Mouse (Mus musculus): ENCODE measurements around the gene Tmem216. TPM values are rescaled to one million over a fixed set of nuclear protein-coding genes. Genes with fewer than 3 reads are reported as not detected.
A peak's percentile ranks its signal among the peaks of the same experiment; 100 is the strongest.

Tmem216 gene
- polyA plus RNA-seq (2015; fragmentation: Nextera tagmentation; extraction: Ambion mirVana): 14.8 and 19.8 TPM in 2 replicates

DNA sequence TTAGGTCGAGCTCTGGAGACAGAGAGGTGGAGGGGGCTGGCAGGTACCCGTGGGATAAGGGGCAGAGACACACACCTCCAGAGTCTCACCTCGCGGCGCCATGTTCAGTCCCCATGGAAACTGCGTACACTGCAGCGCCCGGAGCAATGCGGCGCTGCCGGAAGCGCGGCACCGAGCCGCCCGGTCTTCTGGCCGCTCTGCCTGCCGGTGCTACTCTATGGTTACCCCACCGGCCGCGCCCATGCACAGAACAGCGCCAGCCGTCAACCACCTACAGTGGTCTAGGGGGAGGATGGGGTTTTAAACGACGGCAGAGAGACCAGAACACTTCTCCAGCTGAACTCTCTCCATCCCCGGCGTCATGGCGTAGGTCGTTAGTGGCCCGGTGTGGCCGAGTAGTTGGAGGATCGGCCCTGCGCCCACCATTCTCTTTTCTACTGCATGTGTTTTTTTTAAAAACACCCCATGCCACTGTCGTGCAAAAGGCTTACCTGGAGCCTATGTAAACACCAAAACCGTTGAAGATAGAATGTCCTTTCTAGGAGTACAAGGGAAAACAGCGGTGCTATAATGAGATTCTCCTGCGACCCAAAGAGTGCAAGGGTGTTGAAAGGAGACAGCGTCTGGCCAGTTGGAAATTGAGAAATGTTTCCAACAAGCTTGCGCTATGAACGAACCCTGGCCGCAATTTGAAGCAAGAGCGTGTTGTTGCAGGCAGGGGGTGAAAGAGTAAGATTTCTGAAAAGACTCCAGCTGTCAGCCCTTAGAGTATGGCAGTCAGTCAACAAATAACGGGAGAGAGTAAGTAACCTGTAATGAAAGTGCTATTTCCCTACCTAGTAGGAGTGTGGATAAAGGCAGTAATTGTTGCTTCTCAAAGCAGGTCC, at the start of gene Tmem216:
TSS of gene Tmem216 (minus strand) at position 615 of the 887 bp plus-strand sequence.
- peak within 1 kb of the TSS; percentile 67 for H3K4me3 ChIP-seq
- peaks cover 14% of the 10 kb centered on the region for H3K36me3 ChIP-seq
- H3K9me3 ChIP-seq (replicated peaks): no peaks in the 10 kb centered on the region
- WGBS: under 1% methylated on average over 43 of the region's 43 CpGs
- H3K27me3 ChIP-seq: no peaks in the 10 kb centered on the region
- peaks cover 13% of the 10 kb centered on the region for H3K4me1 ChIP-seq (replicated peaks)
- H3K9ac ChIP-seq: peak within 1 kb of the TSS; percentile 64
- peak within 1 kb of the TSS; percentile 72 for H3K4me2 ChIP-seq
- peak; percentile 95 for ATAC-seq (replicated peaks; ENCODE audit: insufficient number of reproducible peaks, insufficient read depth, low FRiP score, low read depth)
- peak within 1 kb of the TSS; percentile 74 for H3K27ac ChIP-seq

DNA sequence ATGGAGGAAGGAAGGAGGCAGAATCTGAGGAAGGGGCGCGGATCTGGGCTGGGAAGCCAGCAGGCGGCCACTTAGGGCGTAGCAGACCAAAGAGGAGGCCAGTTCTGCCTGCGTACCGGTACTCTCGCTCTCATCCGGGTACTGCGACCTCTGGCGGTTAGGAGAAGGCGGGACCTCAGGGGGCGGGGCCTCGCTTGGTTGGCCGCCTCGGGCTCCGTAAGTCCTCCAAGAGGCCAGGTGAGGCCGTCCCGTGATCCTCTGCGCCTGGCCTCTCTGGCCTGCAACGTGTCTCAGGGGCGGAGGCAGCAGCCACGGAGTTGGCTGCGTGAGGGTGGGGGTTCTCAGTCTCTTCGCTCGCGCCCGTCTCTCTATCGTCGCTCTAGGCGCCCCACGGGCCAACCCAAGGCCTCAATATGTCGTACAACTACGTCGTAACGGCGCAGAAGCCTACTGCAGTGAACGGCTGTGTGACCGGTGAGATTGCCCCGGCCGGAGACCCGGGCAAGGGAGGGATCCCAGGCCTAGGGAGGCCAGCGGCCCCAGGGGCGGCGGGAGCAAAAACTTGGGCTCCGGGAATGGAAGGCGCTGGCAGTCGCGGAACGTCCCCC, 49.4 kb upstream of the Tmem216 start, which contains the start of the genes Ddb1 and Tkfc:
TSS of gene Ddb1 (plus strand) at position 35 of the 608 bp plus-strand sequence.
TSS of gene Tkfc (minus strand) at position 362 of the 608 bp plus-strand sequence.
- H3K27ac ChIP-seq: peak within 1 kb of the TSS; percentile 97
- peak within 1 kb of the TSS; percentile 76 for H3K4me2 ChIP-seq
- under 1% methylated on average over 49 of the region's 49 CpGs for WGBS
- peak within 1 kb of the TSS; percentile 99 for H3K9ac ChIP-seq
- peak within 1 kb of the TSS; percentile 100 for H3K4me3 ChIP-seq
- H3K27me3 ChIP-seq: no peaks in the 10 kb centered on the region
- no peaks in the 10 kb centered on the region for H3K9me3 ChIP-seq (replicated peaks)
- H3K36me3 ChIP-seq: peaks cover 31% of the 10 kb centered on the region
- ATAC-seq (replicated peaks; ENCODE audit: insufficient number of reproducible peaks, insufficient read depth, low FRiP score, low read depth): peak; percentile 96
- peaks cover 45% of the 10 kb centered on the region for H3K4me1 ChIP-seq (replicated peaks)

DNA sequence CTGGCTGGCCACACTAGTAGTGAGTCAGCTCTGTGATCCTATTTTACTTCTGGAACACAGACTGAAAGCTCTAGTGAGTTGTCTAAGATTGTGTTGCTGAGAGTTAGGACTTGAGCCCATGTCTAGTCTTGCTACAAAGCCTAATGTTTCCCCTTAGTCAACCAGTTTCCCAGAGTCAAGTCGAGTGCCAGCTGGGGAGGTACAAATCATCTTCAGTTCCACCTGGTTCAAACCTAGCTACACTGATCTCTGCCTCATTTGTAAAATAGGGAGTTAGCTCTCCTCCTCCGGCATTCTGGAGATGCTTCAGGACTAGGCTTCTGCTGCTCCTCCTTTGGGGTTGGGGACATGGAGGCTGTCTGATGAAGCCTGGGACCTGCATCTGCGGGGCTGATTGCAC, 48.5 kb upstream of the Tmem216 start:
- Histone ChIP-seq H3K4me3 (peak overlapping the region; percentile 100), H3K36me3 (peaks cover 23% of the 10 kb centered on the region), H3K27ac (peak overlapping the region; percentile 97), H3K4me2 (peak overlapping the region; percentile 76), H3K9me3 (replicated peaks) (no peaks in the 10 kb centered on the region), H3K9ac (peak overlapping the region; percentile 83), H3K4me1 (replicated peaks) (peaks cover 45% of the 10 kb centered on the region), H3K27me3 (no peaks in the 10 kb centered on the region)
- WGBS: 37% methylated on average over 3 of the region's 3 CpGs
- no peak for ATAC-seq (replicated peaks; ENCODE audit: insufficient number of reproducible peaks, insufficient read depth, low FRiP score, low read depth)

DNA sequence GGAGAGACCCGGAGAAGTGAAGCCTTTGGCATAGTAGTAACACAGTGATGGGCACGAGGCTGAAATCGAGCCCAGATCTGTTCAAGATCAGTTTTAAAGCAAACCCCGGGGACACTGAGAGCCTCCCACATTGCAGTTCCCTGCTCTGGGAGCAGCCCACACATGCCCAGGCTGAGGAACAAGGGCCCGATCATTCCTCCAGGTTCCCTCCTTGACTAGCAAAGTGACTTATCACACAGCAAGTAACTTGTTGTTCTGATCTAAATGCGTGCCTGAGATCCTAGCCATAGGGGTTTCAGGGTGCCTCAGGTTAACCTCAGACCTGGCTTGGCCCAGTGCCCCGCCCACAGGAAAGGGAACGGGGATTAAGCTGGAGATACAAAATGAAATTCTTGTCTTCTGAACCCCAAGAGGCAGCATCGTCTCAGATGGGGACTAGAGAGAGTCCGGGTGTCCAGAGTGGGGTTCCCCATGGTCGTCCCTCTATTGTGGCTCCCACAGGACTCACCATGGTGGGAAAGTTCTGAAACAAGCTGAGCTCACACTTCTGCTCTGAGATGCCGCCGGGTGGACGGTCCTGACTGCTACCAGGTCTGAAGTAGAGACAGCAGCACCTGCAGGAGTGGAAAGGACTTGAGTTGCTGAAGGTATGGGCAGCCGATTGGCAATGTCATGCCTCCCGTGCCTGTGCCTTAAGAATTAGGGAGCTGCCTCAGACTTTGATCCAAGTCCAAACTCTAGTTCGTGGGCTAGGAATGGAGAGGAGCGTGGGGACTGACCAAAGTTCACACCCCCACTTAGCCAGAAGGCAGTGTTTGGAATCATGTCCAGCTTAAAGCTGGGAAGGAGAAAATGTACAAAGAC, 47.9 kb upstream of the Tmem216 start:
- Histone ChIP-seq H3K9me3 (replicated peaks) (no peaks in the 10 kb centered on the region), H3K9ac (peak overlapping the region; percentile 83; the same call in 1 of the 2 replicates), H3K27ac (peak overlapping the region; percentile 97), H3K4me2 (no peak overlapping the region), H3K4me3 (no peak overlapping the region), H3K36me3 (peaks cover 16% of the 10 kb centered on the region), H3K4me1 (replicated peaks) (peaks cover 45% of the 10 kb centered on the region), H3K27me3 (no peaks in the 10 kb centered on the region)
- ATAC-seq (replicated peaks; ENCODE audit: insufficient number of reproducible peaks, insufficient read depth, low FRiP score, low read depth): no peak
- 74% methylated on average over 18 of the region's 18 CpGs for WGBS

DNA sequence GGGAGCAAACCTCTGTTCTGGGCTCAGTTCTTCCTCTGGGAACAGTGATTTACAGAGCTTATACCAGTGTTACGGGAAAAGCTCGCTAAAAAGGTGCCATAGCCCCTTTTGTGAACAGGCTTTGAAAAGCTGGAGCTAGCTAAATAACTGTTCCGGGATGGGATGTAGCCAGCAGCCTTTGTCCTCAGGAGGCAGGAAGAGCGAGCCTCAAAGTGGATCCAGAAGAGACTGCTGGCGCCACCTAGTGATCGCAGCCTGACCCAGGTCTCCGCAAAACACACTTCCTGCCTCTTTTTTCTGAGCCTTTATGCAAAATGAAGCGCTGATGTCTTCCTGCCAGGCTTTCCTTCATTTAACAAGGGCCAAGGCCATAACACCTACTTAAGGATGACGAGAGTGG, 46.7 kb upstream of the Tmem216 start:
- Histone ChIP-seq H3K4me2 (peak overlapping the region; percentile 54), H3K4me3 (peak overlapping the region; percentile 38), H3K36me3 (peaks cover 5% of the 10 kb centered on the region), H3K9me3 (replicated peaks) (no peaks in the 10 kb centered on the region), H3K27ac (peak overlapping the region; percentile 81), H3K27me3 (no peaks in the 10 kb centered on the region), H3K4me1 (replicated peaks) (peaks cover 35% of the 10 kb centered on the region), H3K9ac (peak overlapping the region; percentile 48)
- peak; percentile 54 for ATAC-seq (replicated peaks; ENCODE audit: insufficient number of reproducible peaks, insufficient read depth, low FRiP score, low read depth)
- WGBS: 4% methylated on average over 9 of the region's 9 CpGs

DNA sequence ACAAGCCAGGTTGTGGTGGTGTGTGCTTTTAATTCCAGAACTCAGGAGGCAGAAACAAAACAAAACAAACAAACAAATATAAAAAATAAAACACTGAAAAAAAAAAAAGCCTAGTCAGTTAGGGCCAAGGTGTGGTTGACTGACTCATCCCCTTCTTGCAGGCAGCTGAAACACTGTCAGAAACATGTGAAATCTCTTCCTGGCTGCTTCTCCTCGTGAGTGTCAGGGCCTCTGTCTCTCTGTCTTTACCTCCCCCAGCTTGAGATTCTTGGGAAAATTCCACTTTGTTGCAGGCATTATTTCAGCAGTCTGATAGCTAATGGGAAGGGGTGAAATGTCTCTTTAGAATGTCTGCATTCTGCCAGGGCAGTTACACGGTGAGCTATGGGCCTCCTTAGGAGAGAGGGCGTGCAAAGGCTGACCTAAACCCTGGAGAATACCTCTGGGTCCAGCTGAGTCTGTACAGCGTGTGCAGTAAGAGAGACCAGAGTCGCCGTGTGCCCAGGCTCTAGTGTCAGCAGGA, 46.3 kb upstream of the Tmem216 start:
- peaks cover under 1% of the 10 kb centered on the region for H3K36me3 ChIP-seq
- H3K4me1 ChIP-seq (replicated peaks): peaks cover 34% of the 10 kb centered on the region
- peak overlapping the region; percentile 81 for H3K27ac ChIP-seq
- peak overlapping the region; percentile 48 for H3K9ac ChIP-seq
- H3K27me3 ChIP-seq: no peaks in the 10 kb centered on the region
- ATAC-seq (replicated peaks; ENCODE audit: insufficient number of reproducible peaks, insufficient read depth, low FRiP score, low read depth): no peak
- 12% methylated on average over 6 of the region's 6 CpGs for WGBS
- peak overlapping the region; percentile 54 for H3K4me2 ChIP-seq
- no peaks in the 10 kb centered on the region for H3K9me3 ChIP-seq (replicated peaks)
- H3K4me3 ChIP-seq: peak overlapping the region; percentile 38

DNA sequence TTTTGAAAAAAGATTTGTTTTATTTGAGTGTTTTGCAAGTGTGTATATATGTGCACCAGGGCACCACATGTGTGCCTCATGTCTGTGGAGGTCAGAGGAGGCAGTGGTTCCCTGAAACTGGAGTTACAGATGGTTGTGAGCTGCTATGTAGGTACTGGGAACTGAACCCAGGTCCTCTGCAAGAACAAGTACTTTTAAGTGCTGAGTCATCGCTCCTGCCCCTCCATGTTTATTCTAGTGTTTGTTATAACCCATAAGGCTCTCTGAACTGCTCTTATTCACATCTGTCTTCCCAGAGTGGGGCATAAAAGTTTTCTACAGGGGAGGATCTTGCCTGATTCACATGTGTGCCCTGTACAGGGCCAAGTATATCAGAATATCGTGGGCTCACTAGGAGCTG, 43.6 kb upstream of the Tmem216 start:
- 89% methylated on average over 2 of the region's 2 CpGs for WGBS
- H3K27me3 ChIP-seq: no peaks in the 10 kb centered on the region
- no peak overlapping the region for H3K4me3 ChIP-seq
- H3K4me2 ChIP-seq: no peak overlapping the region
- H3K9ac ChIP-seq: no peak overlapping the region
- H3K9me3 ChIP-seq (replicated peaks): no peaks in the 10 kb centered on the region
- H3K27ac ChIP-seq: no peak overlapping the region
- peaks cover 22% of the 10 kb centered on the region for H3K4me1 ChIP-seq (replicated peaks)
- no peaks in the 10 kb centered on the region for H3K36me3 ChIP-seq
- ATAC-seq (replicated peaks; ENCODE audit: insufficient number of reproducible peaks, insufficient read depth, low FRiP score, low read depth): no peak

DNA sequence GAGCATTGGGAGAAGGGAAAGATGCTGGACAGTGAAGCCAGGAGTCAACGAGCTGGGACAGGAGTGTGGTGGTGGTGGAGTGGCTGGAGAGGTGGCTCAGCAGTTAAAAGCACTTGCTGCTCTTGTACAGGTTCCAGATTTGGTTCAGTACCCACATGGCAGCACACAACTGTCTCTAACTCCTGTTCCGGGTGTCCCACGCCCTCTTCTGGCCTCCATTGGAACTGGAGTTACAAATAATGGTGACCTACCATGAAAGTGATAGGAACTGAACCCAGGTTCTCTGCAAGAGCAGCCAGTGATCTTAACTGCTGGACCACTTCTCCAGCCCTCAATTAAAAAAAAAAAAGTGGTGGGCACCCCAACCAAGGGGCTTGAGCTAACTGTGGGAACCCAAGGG, 42.1 kb upstream of the Tmem216 start:
- peaks cover 8% of the 10 kb centered on the region for H3K4me1 ChIP-seq (replicated peaks)
- 33% methylated on average over 3 of the region's 3 CpGs for WGBS
- no peak overlapping the region for H3K4me3 ChIP-seq
- H3K4me2 ChIP-seq: no peak overlapping the region
- ATAC-seq (replicated peaks; ENCODE audit: insufficient number of reproducible peaks, insufficient read depth, low FRiP score, low read depth): no peak
- no peak overlapping the region for H3K9ac ChIP-seq
- H3K36me3 ChIP-seq: no peaks in the 10 kb centered on the region
- no peaks in the 10 kb centered on the region for H3K27me3 ChIP-seq
- no peaks in the 10 kb centered on the region for H3K9me3 ChIP-seq (replicated peaks)
- H3K27ac ChIP-seq: no peak overlapping the region

DNA sequence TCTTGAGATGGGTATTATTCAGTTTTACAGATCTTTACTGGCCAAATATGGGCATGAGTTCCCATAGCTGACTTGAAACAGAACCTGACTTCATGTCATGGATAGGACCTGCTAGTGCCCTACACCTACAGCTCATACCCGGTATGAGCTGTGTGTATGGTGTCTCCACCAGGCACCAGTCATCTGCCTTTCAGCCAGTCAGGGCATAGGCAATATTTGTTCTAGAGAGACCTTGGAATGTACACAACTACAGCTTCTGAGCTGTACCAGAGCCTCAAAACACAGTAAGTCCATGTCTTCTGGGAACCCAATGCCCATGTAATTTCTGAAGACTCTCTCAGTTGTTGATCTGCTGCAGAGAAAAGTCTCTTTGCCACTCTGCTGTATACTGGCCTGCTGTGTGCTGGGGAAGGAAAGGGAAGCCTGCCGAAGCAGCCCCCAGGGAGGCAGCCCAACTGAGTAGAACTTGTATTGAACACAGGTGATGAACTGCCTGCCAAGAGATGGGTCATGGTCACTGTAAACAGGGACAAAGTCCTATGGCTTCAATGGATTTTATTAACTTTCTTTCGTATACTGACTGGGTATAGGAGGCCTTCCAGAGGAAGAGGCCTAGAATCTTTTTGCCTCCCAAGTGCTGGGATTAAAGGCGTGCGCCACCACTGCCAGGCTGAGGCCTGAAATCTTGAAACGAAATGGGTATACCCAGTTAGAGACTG, 35.8 kb upstream of the Tmem216 start:
- H3K4me3 ChIP-seq: no peak overlapping the region
- H3K27me3 ChIP-seq: no peaks in the 10 kb centered on the region
- H3K4me2 ChIP-seq: no peak overlapping the region
- 86% methylated on average over 6 of the region's 6 CpGs for WGBS
- no peaks in the 10 kb centered on the region for H3K9me3 ChIP-seq (replicated peaks)
- no peak overlapping the region for H3K27ac ChIP-seq
- no peak overlapping the region for H3K9ac ChIP-seq
- no peak for ATAC-seq (replicated peaks; ENCODE audit: insufficient number of reproducible peaks, insufficient read depth, low FRiP score, low read depth)
- H3K36me3 ChIP-seq: peaks cover 21% of the 10 kb centered on the region
- H3K4me1 ChIP-seq (replicated peaks): no peaks in the 10 kb centered on the region

DNA sequence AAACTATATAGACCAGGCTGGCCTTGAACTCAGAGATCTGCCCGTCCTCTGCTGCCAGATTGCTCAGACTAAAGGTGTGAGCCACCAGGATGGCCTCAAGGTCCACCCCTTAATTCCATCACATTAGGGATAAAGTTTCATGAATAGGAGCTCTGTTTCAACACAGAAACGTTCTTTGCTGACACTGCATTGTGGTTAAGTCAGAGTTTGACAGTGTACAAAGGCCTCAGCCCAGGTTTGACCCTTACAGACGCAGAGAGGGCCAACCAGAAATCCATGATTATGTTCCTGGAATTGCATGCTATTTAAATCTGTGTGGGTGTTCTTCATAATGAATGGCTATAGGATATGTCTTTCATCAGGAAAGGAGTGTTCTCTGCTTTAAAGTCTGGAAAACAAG, 34.3 kb upstream of the Tmem216 start:
- no peaks in the 10 kb centered on the region for H3K27me3 ChIP-seq
- WGBS: 69% methylated on average over 3 of the region's 3 CpGs
- H3K4me1 ChIP-seq (replicated peaks): no peaks in the 10 kb centered on the region
- H3K4me2 ChIP-seq: no peak overlapping the region
- H3K36me3 ChIP-seq: peaks cover 21% of the 10 kb centered on the region
- H3K27ac ChIP-seq: no peak overlapping the region
- H3K9ac ChIP-seq: no peak overlapping the region
- no peak for ATAC-seq (replicated peaks; ENCODE audit: insufficient number of reproducible peaks, insufficient read depth, low FRiP score, low read depth)
- H3K9me3 ChIP-seq (replicated peaks): no peaks in the 10 kb centered on the region
- H3K4me3 ChIP-seq: no peak overlapping the region

All from heart, embryonic 15.5 days (tissue).